Mouse (Mus musculus): ENCODE measurements around the gene Cd81. TPM values are rescaled to one million over a fixed set of nuclear protein-coding genes. Genes with fewer than 3 reads are reported as not detected.

Gene Cd81
- total and polyA plus RNA-seq, 3 experiments: 105 to 133 TPM; not detected in 1

DNA sequence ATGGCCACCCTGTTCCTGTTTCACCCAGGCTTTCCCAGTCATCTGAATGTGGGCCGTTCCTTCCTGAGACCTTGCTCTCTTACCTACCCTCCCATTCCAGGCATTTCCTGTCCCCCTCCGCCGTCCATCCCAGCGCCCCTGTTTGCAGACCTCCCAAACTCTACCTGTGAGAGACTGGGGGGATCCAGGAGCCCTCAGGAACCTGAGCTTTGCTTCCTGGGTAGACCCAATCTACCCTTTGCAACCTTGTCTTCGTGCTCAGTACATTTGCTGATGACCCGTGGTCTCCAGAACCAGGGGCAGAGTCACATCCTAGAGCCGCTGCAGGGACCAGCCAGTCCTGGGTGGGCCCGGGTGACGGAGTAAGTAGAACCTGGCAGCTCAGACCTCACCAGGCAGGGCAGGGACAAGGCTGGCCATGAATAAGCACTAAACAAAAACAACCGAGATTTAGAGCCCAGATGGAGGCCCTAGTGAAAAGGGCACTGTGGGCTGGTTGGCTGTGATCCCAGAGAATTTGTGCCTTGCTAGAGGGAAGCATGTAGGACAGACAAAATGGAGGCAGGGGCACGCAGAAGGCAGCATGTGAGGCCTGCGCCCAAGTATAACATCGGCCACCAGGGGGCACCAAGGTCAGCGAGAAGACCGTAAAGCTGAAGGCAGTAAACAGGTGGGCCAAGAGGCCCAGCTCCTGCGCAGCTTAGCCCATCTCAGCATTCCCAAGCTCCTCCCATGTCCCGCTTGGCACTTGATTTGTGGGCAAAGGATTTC lies 44.8 kb upstream of the Cd81 start (continued):
- TF ChIP-seq GATA1 (IDR thresholded peaks at IDR 0.05; ENCODE audit: low read depth, low read length) (no peak), SMC3 (IDR thresholded peaks at IDR 0.05; ENCODE audit: low read depth, low read length) (peak; percentile 76), MAX (IDR thresholded peaks at IDR 0.05; ENCODE audit: low read length) (peak; percentile 86), MYC (IDR thresholded peaks at IDR 0.05; ENCODE audit: low read depth, low read length) (peak; percentile 93), ZC3H11A (IDR thresholded peaks at IDR 0.05; ENCODE audit: low read depth, low read length) (peak; percentile 85), ZMIZ1 (IDR thresholded peaks at IDR 0.05; ENCODE audit: low read depth, low read length) (no peak), TBP (IDR thresholded peaks at IDR 0.05; ENCODE audit: low read depth, low read length) (peak; percentile 40)

DNA sequence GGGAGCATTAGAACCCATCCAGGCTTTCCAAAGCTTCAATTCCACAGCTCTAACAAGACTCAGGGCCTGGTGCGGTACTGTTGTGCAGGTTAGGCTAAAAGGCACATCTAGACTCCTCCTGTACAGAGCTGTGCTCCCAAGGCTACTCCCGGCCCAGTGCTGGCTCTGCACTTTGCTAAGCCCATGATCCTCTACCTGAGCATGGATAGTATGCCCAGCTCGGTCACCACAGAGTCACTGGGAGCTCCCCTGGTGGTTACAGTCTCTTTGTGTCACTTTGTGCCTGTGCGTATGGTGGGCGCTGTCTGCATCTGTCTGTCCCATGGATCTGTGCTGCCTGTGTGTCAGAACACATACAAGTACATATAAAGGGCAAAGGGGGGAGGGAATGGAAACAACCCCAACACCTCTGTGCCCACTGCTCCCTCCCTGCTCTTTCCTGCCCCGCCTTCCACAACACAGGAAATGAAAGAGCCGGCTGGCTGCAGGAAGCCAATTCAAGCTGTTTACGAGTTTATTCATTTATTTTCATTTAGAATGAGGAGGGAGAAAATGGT lies 44.1 kb upstream of the Cd81 start:
- H3K9me3 ChIP-seq (replicated peaks; ENCODE audit: insufficient read depth, low read length): no peaks in the 10 kb centered on the region
- peaks cover 3 to 38% of the 10 kb centered on the region in 2 experiments for H3K36me3 ChIP-seq (ENCODE audit: control insufficient read depth in 1 of 2, insufficient read depth in 2 of 2, low read length in 2 of 2)
- peak overlapping the region; percentile 100 for H3K27ac ChIP-seq (ENCODE audit: control insufficient read depth, low read depth, low read length)
- TF ChIP-seq SIN3A (IDR thresholded peaks at IDR 0.05; ENCODE audit: low read length) (0 out of 2 replicates have a peak, but pooled peaks have one; percentile 1), MXI1 (IDR thresholded peaks at IDR 0.05; ENCODE audit: low read depth, low read length) (peak; percentile 15; the same call in 1 of the 2 replicates), MYB (IDR thresholded peaks at IDR 0.05; ENCODE audit: low read depth, low read length) (no peak), POLR2AphosphoS2 (IDR thresholded peaks at IDR 0.05; ENCODE audit: low read length) (peak; percentile 10; the same call in 1 of the 2 replicates), ETS1 (IDR thresholded peaks at IDR 0.05; ENCODE audit: low read depth, low read length) (0 out of 2 replicates have a peak, but pooled peaks have one; percentile 32)
- peak; percentile 40 for DNase-seq (ENCODE audit: low read depth, low spot score)
- H3K27me3 ChIP-seq (ENCODE audit: control insufficient read depth in 1 of 2, insufficient read depth in 2 of 2, low read length in 2 of 2): no peaks in the 10 kb centered on the region
- peak overlapping the region; percentile 41 to 77 for H3K4me3 ChIP-seq (ENCODE audit: control insufficient read depth in 1 of 2, insufficient read depth in 1 of 2, low read depth in 2 of 2, low read length in 2 of 2)
- peaks cover 7 to 56% of the 10 kb centered on the region in 2 experiments for H3K4me1 ChIP-seq (ENCODE audit: control insufficient read depth in 1 of 2, insufficient read depth in 2 of 2, low read length in 2 of 2)
- peak overlapping the region; percentile 88 for H3K9ac ChIP-seq (ENCODE audit: control insufficient read depth, low read depth, low read length, poor library complexity, severe bottlenecking)
- peaks cover 35% of the 10 kb centered on the region for H3K79me2 ChIP-seq (ENCODE audit: control insufficient read depth, insufficient read depth, low read length, poor library complexity)

DNA sequence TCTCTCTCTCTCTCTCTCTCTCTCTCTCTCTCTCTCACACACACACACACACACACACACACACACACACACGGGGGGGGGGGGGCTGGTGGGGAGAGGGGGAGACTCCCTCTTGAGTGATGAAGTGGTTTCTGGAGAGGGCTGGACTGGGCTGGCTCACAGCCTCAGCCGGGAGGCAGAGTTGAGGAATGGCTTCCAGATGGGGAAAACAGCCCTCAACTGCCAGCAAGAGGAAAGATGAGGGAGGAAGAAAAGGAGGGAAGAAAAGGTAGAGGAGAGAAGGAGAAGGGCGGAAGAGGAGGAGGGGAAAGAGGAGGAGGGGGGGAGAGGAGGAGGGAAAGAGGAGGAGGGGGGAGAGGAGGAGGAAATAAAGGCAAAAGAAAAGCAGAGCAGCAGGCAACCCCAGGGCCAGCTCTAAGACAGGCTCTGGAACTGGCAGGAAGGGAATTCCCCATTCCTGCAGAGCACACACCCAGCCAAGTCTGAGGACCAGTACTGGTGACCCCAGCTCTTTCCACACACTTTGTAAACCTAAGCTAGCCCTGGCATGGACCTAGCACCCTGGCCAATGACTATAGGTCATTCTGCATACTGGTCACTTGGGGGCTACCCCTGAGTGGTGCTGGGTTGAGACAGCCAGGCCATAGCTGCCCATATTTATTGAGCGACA lies 43.4 kb upstream of the Cd81 start:
- H3K4me1 ChIP-seq (ENCODE audit: control insufficient read depth in 1 of 2, insufficient read depth in 2 of 2, low read length in 2 of 2): peaks cover 7 to 56% of the 10 kb centered on the region in 2 experiments
- TF ChIP-seq CTCF (IDR thresholded peaks at IDR 0.05 in 2 of 3, conservative IDR thresholded peaks at IDR 0.05 in 1 of 3; ENCODE audit: control insufficient read depth in 1 of 3, insufficient read depth in 1 of 3, low read depth in 2 of 3, low read length in 3 of 3, poor library complexity in 1 of 3, severe bottlenecking in 1 of 3) (no peak), POLR2A (IDR thresholded peaks at IDR 0.05; ENCODE audit: control insufficient read depth in 1 of 2, insufficient read depth in 1 of 2, low read depth in 1 of 2, low read length in 2 of 2, poor library complexity in 1 of 2) (peak in 1 of 2 experiments; percentile 25; a peak in 1 of 4 replicates), TAL1 (IDR thresholded peaks at IDR 0.05; ENCODE audit: low read length) (no peak)

More for the DNA sequence above, 43.4 kb upstream of the Cd81 start:
- H3K4me3 ChIP-seq (ENCODE audit: control insufficient read depth in 1 of 2, insufficient read depth in 1 of 2, low read depth in 2 of 2, low read length in 2 of 2): no peak overlapping the region
- DNase-seq (ENCODE audit: low read depth, low spot score): no peak
- no peaks in the 10 kb centered on the region for H3K9me3 ChIP-seq (replicated peaks; ENCODE audit: insufficient read depth, low read length)
- peak overlapping the region; percentile 100 for H3K27ac ChIP-seq (ENCODE audit: control insufficient read depth, low read depth, low read length)
- H3K27me3 ChIP-seq (ENCODE audit: control insufficient read depth in 1 of 2, insufficient read depth in 2 of 2, low read length in 2 of 2): no peaks in the 10 kb centered on the region
- H3K9ac ChIP-seq (ENCODE audit: control insufficient read depth, low read depth, low read length, poor library complexity, severe bottlenecking): no peak overlapping the region; the same call in 1 of the 2 replicates
- peaks cover 35% of the 10 kb centered on the region for H3K79me2 ChIP-seq (ENCODE audit: control insufficient read depth, insufficient read depth, low read length, poor library complexity)
- peaks cover 3 to 37% of the 10 kb centered on the region in 2 experiments for H3K36me3 ChIP-seq (ENCODE audit: control insufficient read depth in 1 of 2, insufficient read depth in 2 of 2, low read length in 2 of 2)

All from MEL (cell line).